Mouse (Mus musculus): ENCODE results near the gene Tfcp2l1.

Tfcp2l1 gene

GRCm38 (mm10) chr1:118650771-118651080 is 23.0 kb downstream of the Tfcp2l1 start:
- no peak for DNase-seq (ENCODE audit: low read depth, low spot score)

- no peak for DNase-seq (ENCODE audit: low read depth, low spot score)
These were observed 31.0 kb downstream of the Tfcp2l1 start for GRCm38 (mm10) chr1:118658716-118659115.

DNA sequence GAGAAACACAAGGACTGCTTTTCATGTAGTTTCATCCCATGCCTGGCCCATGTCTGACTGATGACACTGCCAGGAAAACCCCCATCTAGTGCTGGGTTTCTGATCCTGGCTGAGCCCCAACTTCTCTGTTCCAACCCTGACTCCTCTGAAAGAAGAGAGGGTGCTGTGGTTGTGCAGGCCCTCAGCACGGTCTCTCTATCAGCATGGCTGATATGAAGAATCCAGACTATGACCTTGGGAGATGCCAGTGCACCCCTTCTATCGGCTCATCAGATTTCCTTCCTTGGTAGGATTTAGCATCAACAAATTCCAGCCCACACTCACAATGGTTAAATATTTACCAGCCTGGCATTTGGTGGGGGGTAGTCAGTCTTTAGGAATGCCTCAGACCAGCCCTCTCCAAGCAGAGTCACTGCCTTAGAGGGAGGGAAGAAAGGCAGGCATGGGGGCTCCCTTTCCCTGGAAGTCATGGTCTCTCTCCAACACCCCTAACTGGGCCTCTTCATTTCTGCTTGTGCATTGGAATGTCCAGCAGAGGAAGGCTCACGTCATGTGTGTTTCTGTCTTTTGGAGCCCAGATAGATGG is 33.2 kb downstream of the Tfcp2l1 start:
- no peak for DNase-seq (ENCODE audit: low read depth, low spot score)

DNA sequence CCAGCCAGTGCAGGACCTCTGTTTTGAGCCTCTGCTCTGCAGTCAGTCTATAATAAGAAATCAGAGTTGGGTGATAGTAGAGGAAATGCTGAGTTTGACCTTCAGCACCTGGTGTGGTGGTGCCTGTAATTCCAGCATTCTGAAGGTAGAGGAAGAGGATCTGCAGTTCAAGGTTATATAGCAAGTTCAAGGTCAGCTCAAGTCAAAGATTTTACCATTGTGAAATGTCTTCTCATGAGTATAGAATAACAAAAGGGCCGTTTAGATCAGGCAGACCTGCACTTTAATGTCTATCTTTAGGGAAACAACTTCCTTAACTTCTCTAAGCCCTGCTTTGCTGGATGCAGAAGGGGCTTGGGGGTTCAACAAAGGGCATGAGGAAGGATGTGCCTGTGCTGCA is 35.3 kb downstream of the Tfcp2l1 start:
- no peak for DNase-seq (ENCODE audit: low read depth, low spot score)

DNA sequence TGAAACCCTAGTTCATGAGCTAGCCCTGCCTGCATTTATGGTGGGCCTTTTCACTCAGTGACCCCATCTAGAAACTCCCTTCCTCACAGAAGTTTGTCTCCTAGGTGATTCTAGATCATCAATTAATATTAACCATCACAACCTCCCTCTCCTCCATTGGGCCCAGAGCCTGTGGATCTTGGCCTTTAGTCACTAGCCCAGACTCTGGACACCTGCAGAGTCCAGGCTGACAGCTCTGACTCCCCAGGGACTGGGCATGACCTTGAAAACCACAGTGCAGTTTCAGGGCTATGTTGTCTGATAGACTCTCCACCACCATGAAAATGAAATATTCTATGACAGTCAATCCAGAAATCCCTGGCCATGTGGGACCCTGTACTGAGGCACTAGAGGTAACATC is 39.8 kb downstream of the Tfcp2l1 start:
- DNase-seq (ENCODE audit: low read depth, low spot score): no peak

DNA sequence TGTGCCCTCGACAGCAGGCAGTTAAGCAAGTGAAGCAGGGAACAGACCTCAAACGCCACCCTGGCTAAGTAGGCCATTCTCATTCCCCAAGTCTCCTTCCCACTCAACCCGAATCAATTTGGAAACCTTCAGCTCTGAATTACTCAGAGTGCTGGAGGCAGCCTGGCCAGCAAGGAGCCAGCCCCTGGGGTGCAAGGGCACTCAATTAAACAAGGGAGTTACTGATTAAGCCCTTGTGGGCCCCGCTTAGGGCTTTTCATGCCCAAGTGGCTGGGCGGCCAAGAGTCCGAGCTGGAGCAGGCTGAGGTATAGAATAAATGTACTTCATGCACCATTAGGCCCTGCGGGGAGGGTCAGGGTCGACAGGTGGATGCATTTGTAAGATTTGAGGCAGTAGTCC is 44.5 kb downstream of the Tfcp2l1 start:
- no peak for DNase-seq (ENCODE audit: low read depth, low spot score)

DNA sequence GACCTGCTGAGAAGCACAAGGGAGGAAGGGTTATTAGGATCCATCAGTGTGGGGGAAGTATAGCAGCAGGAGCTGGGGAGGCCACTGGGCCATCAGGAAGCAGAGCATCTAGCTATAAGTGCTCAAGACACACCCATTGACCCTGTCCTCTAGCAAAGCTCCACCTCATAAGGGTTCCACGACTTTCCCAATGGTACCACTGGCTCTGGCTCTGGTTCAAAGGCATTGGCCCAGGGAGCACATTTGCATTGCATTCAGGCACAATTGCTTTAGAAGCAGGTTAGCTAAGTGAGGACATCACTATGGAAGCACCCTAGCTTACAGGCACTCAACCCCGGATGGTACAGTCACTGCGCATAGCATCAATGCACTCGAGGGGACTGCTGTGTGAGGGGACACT is 46.4 kb downstream of the Tfcp2l1 start:
- no peak for DNase-seq (ENCODE audit: low read depth, low spot score)

GRCm38 (mm10) chr1:118681980-118682379 is 54.2 kb downstream of the Tfcp2l1 start:
- no peak for DNase-seq (ENCODE audit: low read depth, low spot score)

GRCm38 (mm10) chr1:118683686-118684085 is 55.9 kb downstream of the Tfcp2l1 start:
- no peak for DNase-seq (ENCODE audit: low read depth, low spot score)

- no peak for DNase-seq (ENCODE audit: low read depth, low spot score)
These were observed 60.0 kb downstream of the Tfcp2l1 start for GRCm38 (mm10) chr1:118687726-118688125.

GRCm38 (mm10) chr1:118689830-118690229 is 62.1 kb downstream of the Tfcp2l1 start:
- no peak for DNase-seq (ENCODE audit: low read depth, low spot score)

GRCm38 (mm10) chr1:118694436-118694835 is 66.7 kb downstream of the Tfcp2l1 start:
- no peak for DNase-seq (ENCODE audit: low read depth, low spot score)

- no peak for DNase-seq (ENCODE audit: low read depth, low spot score)
These were observed 70.2 kb downstream of the Tfcp2l1 start for GRCm38 (mm10) chr1:118697906-118698305.

DNA sequence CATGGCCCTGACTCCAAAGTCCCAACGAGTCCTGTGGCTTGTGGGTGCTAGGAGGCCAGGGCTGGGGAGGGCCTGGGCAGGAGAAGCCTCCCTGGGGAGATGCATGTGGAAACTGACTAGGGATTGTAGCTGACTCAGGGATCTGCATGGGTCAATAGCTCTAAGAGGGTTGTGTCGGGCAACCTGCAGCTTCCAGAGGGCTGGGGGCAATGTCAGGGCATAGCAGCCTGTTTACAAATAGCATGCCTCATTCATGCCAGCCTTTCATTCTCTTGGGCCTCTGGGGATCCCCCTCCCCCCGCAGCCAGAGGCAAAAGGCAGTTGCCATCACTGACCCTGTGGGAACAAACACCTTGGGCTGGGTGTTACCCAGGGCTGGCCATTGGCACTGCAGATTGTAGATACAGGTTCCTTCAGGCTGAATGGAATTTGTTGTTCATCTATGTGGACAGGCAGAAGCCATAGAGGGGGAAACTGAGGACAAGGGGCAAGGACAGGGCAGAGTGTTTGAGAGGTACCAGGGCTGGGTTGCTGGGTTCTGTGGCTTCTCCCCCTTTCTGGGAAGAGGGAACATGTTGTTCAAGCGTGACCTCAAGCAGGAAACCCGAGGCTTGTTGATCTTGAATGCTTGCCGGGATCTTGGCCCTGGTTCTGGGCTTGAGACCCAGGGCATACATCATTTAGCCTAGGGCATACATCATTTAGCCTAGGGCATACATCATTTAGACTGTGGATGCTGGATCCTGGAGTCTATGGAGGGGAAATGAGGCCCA is 71.6 kb downstream of the Tfcp2l1 start:
- DNase-seq (ENCODE audit: low read depth, low spot score): no peak

GRCm38 (mm10) chr1:118699961-118700360 is 72.2 kb downstream of the Tfcp2l1 start:
- no peak for DNase-seq (ENCODE audit: low read depth, low spot score)

DNA sequence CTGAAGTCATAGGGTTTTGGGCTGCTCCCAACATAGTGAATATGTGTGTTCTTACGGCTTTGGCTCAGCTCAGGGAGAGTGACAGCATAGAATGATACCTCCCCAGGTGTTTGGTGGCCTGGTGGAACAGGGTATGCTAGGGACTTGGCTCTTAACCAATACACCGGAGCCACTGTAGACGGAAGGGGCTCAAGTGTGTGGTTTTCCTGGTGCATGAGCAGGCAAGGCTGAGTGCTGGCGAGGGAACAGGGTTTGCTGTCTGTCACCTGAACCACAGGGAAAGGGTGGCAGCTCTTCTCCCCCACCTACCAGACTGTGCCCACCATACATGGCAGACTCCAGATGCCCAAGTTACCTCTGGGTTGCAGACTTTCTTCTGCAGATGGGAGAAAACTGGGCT is 83.9 kb downstream of the Tfcp2l1 start:
- DNase-seq (ENCODE audit: low read depth, low spot score): no peak

DNA sequence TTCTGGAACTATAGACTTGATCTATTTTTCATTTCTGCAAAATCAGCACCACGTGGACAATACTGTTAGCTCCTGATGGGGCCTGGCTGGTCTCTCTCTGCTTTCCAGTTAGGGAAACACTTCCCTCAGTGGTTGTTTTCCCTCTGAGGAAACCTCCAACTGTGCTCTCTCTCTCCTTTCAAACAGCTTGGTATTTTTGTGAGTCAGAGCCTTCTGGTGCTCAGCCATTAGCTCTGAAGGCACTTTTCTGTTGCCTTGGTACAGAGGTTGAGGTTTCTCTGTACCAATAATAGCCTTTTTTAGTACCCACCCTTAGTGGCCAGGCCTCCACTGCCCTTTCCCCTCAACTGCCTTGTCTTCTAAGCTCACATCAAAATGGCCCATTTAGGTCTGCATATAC is 88.5 kb downstream of the Tfcp2l1 start:
- no peak for DNase-seq (ENCODE audit: low read depth, low spot score)

DNA sequence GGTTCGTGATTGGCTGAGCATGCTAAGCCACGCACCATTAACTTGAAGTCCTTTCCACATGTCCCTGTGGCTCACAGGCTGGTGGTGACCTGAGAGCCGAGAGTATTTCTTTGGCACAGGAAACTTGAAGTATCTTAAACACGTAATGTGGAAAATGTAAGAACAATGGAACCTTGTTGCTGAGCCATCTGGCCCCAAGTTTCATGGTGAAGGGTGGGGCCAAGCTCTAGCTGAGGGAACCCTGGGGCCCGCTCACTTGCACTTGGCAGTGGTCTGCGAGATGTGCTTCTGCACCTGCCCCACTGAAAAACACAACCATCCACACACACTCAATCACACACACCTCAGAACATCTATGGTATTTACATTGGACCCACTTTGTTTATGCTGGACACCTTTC is 90.3 kb downstream of the Tfcp2l1 start:
- DNase-seq (ENCODE audit: low read depth, low spot score): no peak

GRCm38 (mm10) chr1:118719699-118720098 is 92.0 kb downstream of the Tfcp2l1 start:
- no peak for DNase-seq (ENCODE audit: low read depth, low spot score)

DNA sequence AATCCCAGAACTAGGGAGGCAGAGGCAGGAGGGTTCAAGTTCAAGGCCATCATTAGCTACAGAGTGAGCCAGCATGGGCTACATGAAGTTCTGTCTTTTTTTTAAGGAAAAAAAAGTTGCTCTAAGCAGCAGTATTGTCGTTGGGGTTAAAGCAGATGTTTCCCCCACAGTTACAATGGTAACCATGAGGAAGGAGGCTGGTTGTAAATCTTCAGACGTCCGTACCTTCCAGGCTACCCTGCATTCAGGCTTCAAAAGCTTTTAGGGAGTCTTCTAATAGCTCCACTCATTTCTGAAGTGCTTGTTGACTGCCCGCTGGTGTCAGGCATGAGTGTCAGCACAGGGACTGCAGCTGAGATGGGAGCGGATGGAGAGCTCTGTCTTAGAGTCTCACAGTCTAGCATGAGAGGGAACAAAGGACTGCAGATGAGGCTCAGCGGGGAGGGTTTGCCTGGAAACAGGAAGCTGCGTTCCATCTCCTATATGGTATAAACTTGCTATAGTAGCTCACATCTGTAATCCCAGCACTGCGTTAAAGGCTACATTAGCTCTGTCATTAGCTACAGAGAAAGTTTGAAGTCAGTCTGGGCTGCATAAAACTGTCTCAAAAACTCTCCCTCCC is 92.8 kb downstream of the Tfcp2l1 start:
- DNase-seq (ENCODE audit: low read depth, low spot score): no peak

- DNase-seq (ENCODE audit: low read depth, low spot score): no peak
These were observed 99.3 kb downstream of the Tfcp2l1 start for GRCm38 (mm10) chr1:118727075-118727474.

DNA sequence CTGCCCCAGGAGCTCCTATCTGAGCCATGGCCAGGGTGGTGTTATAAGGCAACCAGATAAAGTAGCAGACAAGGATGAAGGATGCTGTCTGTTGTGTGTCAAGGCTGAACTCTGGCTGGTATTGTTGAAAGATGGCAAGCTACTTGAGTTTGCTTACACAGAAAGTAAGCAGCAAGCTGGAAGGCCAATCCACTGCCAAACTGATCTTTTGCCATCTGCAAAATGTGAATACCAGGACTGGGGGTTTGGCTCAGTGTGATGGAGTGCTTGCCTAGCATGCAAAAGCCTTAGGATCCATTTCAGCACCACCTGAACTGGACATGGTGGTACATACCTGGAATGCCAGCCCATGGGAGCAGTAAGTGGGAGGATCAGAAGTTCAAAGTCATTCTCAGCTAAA is 101.1 kb downstream of the Tfcp2l1 start:
- DNase-seq (ENCODE audit: low read depth, low spot score): no peak
